Mouse (Mus musculus) testis, adult 2 months (tissue): ENCODE measurements at regions not wholly inside any gene's neighbourhood (a gene's known extent, or its start where the extent isn't known, plus 50 kb on each side); places are given as distances from the start of the nearest gene placed in this dataset.

Experiments used
- H3K27ac ChIP-seq: fragments of 200-500 bp; 2 replicates; pipeline ENCODE4 v1.5.1; 2012; ENCODE audit warnings: low read depth, low read length; ENCODE audit not compliant: control insufficient read depth, insufficient read depth
- H3K27me3 ChIP-seq: fragments of 200-500 bp; 2 replicates; pipeline ENCODE4 v1.6.1; 2012; ENCODE audit warnings: mild to moderate bottlenecking, low read length, moderate library complexity; ENCODE audit not compliant: control insufficient read depth, insufficient read depth
- H3K36me3 ChIP-seq: fragments of 200-500 bp; 2 replicates; pipeline ENCODE4 v1.6.1; 2012; ENCODE audit warnings: mild to moderate bottlenecking, low read length; ENCODE audit not compliant: control insufficient read depth, insufficient read depth
- H3K4me1 ChIP-seq: fragments of 200-500 bp; 2 replicates; pipeline ENCODE4 v1.6.1; 2012; ENCODE audit warnings: low read length; ENCODE audit not compliant: control insufficient read depth, insufficient read depth
- H3K4me3 ChIP-seq: fragments of 200-500 bp; 2 replicates; pipeline ENCODE4 v1.5.1; 2012; ENCODE audit warnings: low read depth, mild to moderate bottlenecking, low read length, moderate library complexity, mixed read lengths; ENCODE audit not compliant: control insufficient read depth
- CTCF ChIP-seq: fragments of 200-500 bp; IDR thresholded peaks from 2 replicates; pipeline ENCODE4 v1.5.1; 2012; ENCODE audit warnings: low read depth, mild to moderate bottlenecking, inconsistent platforms, low read length, moderate library complexity; ENCODE audit not compliant: control insufficient read depth, insufficient read depth, insufficient replicate concordance
- POLR2A ChIP-seq: fragments of 200-500 bp; IDR thresholded peaks from 2 replicates; pipeline ENCODE4 v1.6.1; 2012; ENCODE audit warnings: low read depth, mild to moderate bottlenecking, inconsistent platforms, low read length, moderate library complexity; ENCODE audit not compliant: control insufficient read depth

GRCm38 (mm10) chr1:186444701-186445131 lies 261.1 kb downstream of the Tgfb2 start:
- TF ChIP-seq POLR2A (no peak), CTCF (no peak)
- no peaks in the 10 kb centered on the region for H3K27me3 ChIP-seq
- no peaks in the 10 kb centered on the region for H3K36me3 ChIP-seq
- no peaks in the 10 kb centered on the region for H3K4me1 ChIP-seq
- no peak overlapping the region for H3K27ac ChIP-seq
- no peak overlapping the region for H3K4me3 ChIP-seq

GRCm38 (mm10) chr1:186442160-186442559 lies 263.6 kb downstream of the Tgfb2 start:
- Histone ChIP-seq H3K36me3 (no peaks in the 10 kb centered on the region), H3K27me3 (no peaks in the 10 kb centered on the region), H3K4me3 (no peak overlapping the region), H3K27ac (no peak overlapping the region), H3K4me1 (no peaks in the 10 kb centered on the region)
- TF ChIP-seq POLR2A (no peak), CTCF (no peak)

- Histone ChIP-seq H3K4me1 (no peaks in the 10 kb centered on the region), H3K27ac (no peak overlapping the region)
- TF ChIP-seq POLR2A (no peak), CTCF (no peak)
Measured at GRCm38 (mm10) chr1:186435336-186435972, 270.3 kb downstream of the Tgfb2 start.

GRCm38 (mm10) chr1:186434782-186435181 lies 271.0 kb downstream of the Tgfb2 start:
- TF ChIP-seq POLR2A (no peak), CTCF (no peak)
- no peak overlapping the region for H3K27ac ChIP-seq

More at GRCm38 (mm10) chr1:186435336-186435972, 270.3 kb downstream of the Tgfb2 start:
- Histone ChIP-seq H3K4me3 (no peak overlapping the region), H3K36me3 (no peaks in the 10 kb centered on the region), H3K27me3 (no peaks in the 10 kb centered on the region)

DNA sequence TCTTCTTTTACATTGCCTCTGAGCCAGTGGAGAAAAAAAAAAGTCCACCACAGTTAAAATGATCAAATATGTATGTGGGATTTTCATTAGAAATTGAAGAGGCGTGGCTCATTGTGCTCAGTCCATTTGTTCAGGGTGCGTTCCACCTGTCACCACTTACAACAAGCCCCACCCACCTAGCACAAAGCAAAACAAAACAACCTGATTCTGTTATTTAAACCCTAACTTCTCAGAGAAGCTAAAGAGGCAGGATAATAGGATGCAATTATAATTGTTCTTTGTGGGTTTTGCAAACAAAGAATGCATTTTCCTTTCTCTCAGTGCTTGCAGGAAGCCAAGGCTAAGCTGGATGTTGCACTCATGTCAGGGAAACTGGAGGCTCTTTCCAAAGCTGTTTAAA lies 271.8 kb downstream of the Tgfb2 start:
- no peak for TF ChIP-seq POLR2A
- TF ChIP-seq CTCF, result no peak
- H3K4me3 ChIP-seq, result no peak overlapping the region
- no peaks in the 10 kb centered on the region for H3K36me3 ChIP-seq
- no peaks in the 10 kb centered on the region for H3K4me1 ChIP-seq
- no peak overlapping the region for H3K27ac ChIP-seq
- no peaks in the 10 kb centered on the region for H3K27me3 ChIP-seq

More at GRCm38 (mm10) chr1:186434782-186435181, 271.0 kb downstream of the Tgfb2 start:
- H3K4me1 ChIP-seq, result no peaks in the 10 kb centered on the region
- no peaks in the 10 kb centered on the region for H3K27me3 ChIP-seq
- no peaks in the 10 kb centered on the region for H3K36me3 ChIP-seq
- no peak overlapping the region for H3K4me3 ChIP-seq

DNA sequence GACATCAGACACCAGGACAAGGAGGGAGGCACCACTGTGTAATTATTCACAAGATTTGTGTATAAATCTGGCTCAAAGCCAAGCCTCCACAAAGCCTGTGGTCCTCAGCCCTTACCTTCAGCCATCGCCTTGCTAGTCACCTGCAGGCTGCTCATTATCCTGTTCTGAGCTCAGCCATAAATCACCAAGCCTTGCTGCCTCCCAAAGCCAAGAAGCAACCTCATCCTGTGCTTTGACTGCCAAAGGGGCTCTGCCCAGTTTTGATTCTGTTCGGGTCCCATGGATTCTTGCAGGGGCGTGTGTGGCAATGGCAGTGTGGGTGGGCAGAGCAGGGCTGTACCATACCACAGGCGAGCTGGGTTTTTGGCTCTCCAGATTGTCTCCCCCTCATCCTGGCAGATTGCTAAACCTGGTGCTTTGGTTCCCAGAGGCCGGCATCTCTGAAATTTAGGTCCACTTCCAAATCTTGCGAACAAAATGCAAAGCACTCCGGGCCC lies 272.6 kb downstream of the Tgfb2 start:
- TF ChIP-seq POLR2A, result no peak
- no peak for TF ChIP-seq CTCF
- Histone ChIP-seq H3K4me3 (no peak overlapping the region), H3K36me3 (no peaks in the 10 kb centered on the region), H3K27ac (no peak overlapping the region), H3K4me1 (no peaks in the 10 kb centered on the region), H3K27me3 (no peaks in the 10 kb centered on the region)

GRCm38 (mm10) chr1:186425421-186425820 lies 280.4 kb downstream of the Tgfb2 start:
- Histone ChIP-seq H3K36me3 (no peaks in the 10 kb centered on the region), H3K4me1 (no peaks in the 10 kb centered on the region), H3K27me3 (no peaks in the 10 kb centered on the region), H3K4me3 (no peak overlapping the region), H3K27ac (no peak overlapping the region)
- TF ChIP-seq POLR2A (no peak), CTCF (no peak)
